Mouse (Mus musculus) C2C12 (cell line): Measurements from ENCODE around the gene Pef1.

Experiments
- CTCF ChIP-seq: IDR thresholded peaks from one replicate; pipeline ENCODE4 v1.5.1; 2011; ENCODE audit not compliant: control insufficient read depth, insufficient read depth, insufficient read length
- MYOD1 ChIP-seq: IDR thresholded peaks from one replicate; pipeline ENCODE4 v1.6.1; 2011; ENCODE audit warnings: low read depth; ENCODE audit not compliant: control insufficient read depth, insufficient read length
- USF1 ChIP-seq: IDR thresholded peaks from one replicate; pipeline ENCODE4 v1.6.1; 2011; ENCODE audit warnings: low read depth, mild to moderate bottlenecking, control low read depth, moderate library complexity

DNA sequence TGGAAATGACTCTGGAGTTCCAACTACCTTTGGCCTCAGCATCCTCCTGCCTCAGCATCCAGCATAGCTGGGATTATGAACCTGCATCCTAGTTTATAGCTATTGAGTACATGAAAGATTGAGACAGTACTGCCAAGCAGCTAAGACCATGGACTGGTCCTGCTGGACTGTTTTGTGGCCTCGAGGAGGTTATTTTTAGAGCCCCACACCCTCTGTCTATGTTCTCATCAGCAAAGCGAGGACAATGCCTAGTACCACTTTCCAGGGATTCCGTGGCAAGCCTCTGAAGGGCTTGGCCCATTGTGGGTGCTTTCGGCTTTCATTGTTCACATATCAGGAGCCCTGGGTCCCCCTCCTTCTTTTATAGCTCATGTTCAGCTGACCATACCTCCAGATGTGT, 68.0 kb downstream of the Pef1 start:
- no peak for TF ChIP-seq CTCF
- TF ChIP-seq USF1: no peak
- TF ChIP-seq MYOD1: no peak
